ENCODE assay signal across 23 mouse cellular contexts in genomic region chr19:36781996-36782395, GRCm38 (mm10). TPM values are rescaled to one million over a fixed set of nuclear protein-coding genes. Genes with fewer than 3 reads are reported as not detected.
DNase-seq lines count a peak whose midpoint lies in the region; ATAC-seq and TF ChIP-seq lines count a peak whose summit lies in the region.
"Had no signal": no experiment of that assay in that cellular context is flagged by ENCODE, and none has a peak within 500 bp of the region (broad histone marks: within the 10 kb centered on the region; RNA-seq: fewer than 3 reads in every experiment).

No protein-coding gene starts in this region.

- peak; percentile 77 for DNase-seq in liver, adult 2 months (ENCODE audit: extremely low read depth, low read depth, low spot score)
- DNase-seq in 416B (ENCODE audit: low read depth) = peak; percentile 13
- DNase-seq in MN1 (ENCODE audit: low spot score) = peak; percentile 41
- DNase-seq in urinary bladder, postnatal 36 days (ENCODE audit: low spot score in 2 of 2) = no peak
- no peak for DNase-seq in ovary, postnatal 10 days (ENCODE audit: low spot score)
- DNase-seq in adrenal gland, postnatal 25 days = no peak
- DNase-seq: adrenal gland, adult 8-10 months; adrenal gland, postnatal 36 days; cerebellum, adult 18-20 months; cerebellum, adult 9-10 months; forebrain, postnatal 0 days; gastrocnemius, adult 2 months; gastrocnemius, postnatal 14 days; heart, adult 11 months; heart, postnatal 10 days; heart, postnatal 36 days had no signal

- no peaks in the 10 kb centered on the region for H3K79me2 ChIP-seq in liver, adult 2 months (ENCODE audit: control insufficient read depth, insufficient read depth, low read length)

- no peak overlapping the region for H3K4me3 ChIP-seq in liver, adult 2 months (ENCODE audit: insufficient read depth, low read depth, low read length)
- H3K4me3 ChIP-seq in liver, embryonic 12.5 days = no peak overlapping the region
- H3K4me3 ChIP-seq: gastrocnemius, adult 2 months; heart, embryonic 12.5 days; heart, embryonic 15.5 days; hindbrain, embryonic 10.5 days; hindbrain, embryonic 13.5 days had no signal

- H3K36me3 ChIP-seq in liver, adult 2 months (ENCODE audit: control insufficient read depth, insufficient read depth, low read length) = 0 out of 2 replicates have a peak, but pooled peaks cover 2% of the 10 kb centered on the region
- no peaks in the 10 kb centered on the region for H3K36me3 ChIP-seq in liver, embryonic 12.5 days
- H3K36me3 ChIP-seq: heart, embryonic 12.5 days; heart, embryonic 15.5 days; hindbrain, embryonic 10.5 days; hindbrain, embryonic 13.5 days had no signal

- 27% methylated on average over 3 of the region's 3 CpGs for WGBS in liver, adult 2 months
- WGBS in liver, embryonic 12.5 days (ENCODE audit: insufficient replicate concordance) = 61% methylated on average over 3 of the region's 3 CpGs

- ATAC-seq in liver, embryonic 12.5 days = no peak
- ATAC-seq: activated CD4-positive, CD25-positive, alpha-beta regulatory T cell, adult 4 months; forebrain, embryonic 14.5 days; forebrain, postnatal 0 days had no signal

- no peak overlapping the region for H3K9ac ChIP-seq in liver, adult 2 months (ENCODE audit: low read depth, low read length)
- H3K9ac ChIP-seq in liver, embryonic 12.5 days = no peak overlapping the region
- H3K9ac ChIP-seq: forebrain, postnatal 0 days; heart, embryonic 12.5 days; heart, embryonic 15.5 days; hindbrain, embryonic 13.5 days had no signal

- no peak for TF ChIP-seq POLR2A in liver, adult 2 months (IDR thresholded peaks at IDR 0.05; ENCODE audit: extremely low read depth, insufficient read depth, low read length)

- H3K4me2 ChIP-seq in liver, embryonic 12.5 days = no peak overlapping the region
- H3K4me2 ChIP-seq: heart, embryonic 12.5 days; heart, embryonic 15.5 days; hindbrain, embryonic 13.5 days had no signal

- H3K27ac ChIP-seq in liver, adult 2 months (replicated peaks; ENCODE audit: insufficient read depth, low read depth, low read length) = peak overlapping the region; percentile 77
- H3K27ac ChIP-seq in liver, embryonic 12.5 days = no peak overlapping the region
- H3K27ac ChIP-seq: gastrocnemius, adult 2 months; heart, embryonic 15.5 days; hindbrain, embryonic 10.5 days; hindbrain, embryonic 13.5 days had no signal

- no peak for TF ChIP-seq CTCF in liver, adult 2 months (IDR thresholded peaks at IDR 0.05; ENCODE audit: low read depth, low read length)

- H3K27me3 ChIP-seq in liver, adult 2 months (ENCODE audit: control insufficient read depth, insufficient read depth, low read length) = no peaks in the 10 kb centered on the region
- H3K27me3 ChIP-seq in liver, embryonic 12.5 days (replicated peaks) = no peaks in the 10 kb centered on the region
- H3K27me3 ChIP-seq: heart, embryonic 12.5 days; heart, embryonic 15.5 days; hindbrain, embryonic 13.5 days had no signal

- H3K4me1 ChIP-seq in liver, adult 2 months (ENCODE audit: control insufficient read depth, insufficient read depth, low read length) = peaks cover 15% of the 10 kb centered on the region
- no peaks in the 10 kb centered on the region for H3K4me1 ChIP-seq in liver, embryonic 12.5 days
- H3K4me1 ChIP-seq: heart, embryonic 12.5 days; heart, embryonic 15.5 days; hindbrain, embryonic 10.5 days; hindbrain, embryonic 13.5 days had no signal

- no peaks in the 10 kb centered on the region for H3K9me3 ChIP-seq in liver, embryonic 12.5 days (replicated peaks)
- H3K9me3 ChIP-seq: heart, embryonic 12.5 days; heart, embryonic 15.5 days; hindbrain, embryonic 10.5 days; hindbrain, embryonic 13.5 days had no signal

RNA-seq across cellular contexts. Expression of gene Ppp1r3c, which starts 45.5 kb away (rescaled TPM):
- total RNA-seq in liver, adult 2 months (2014; rRNA removed) = 30.1 and 39.9 TPM in 2 replicates
- polyA plus RNA-seq in liver, adult 2 months (2012; rRNA removed) = 23.3 and 40.1 TPM in 2 replicates
- 0.89 and 1.0 TPM in 2 replicates for polyA plus RNA-seq in liver, embryonic 12.5 days (2016; fragmentation: Nextera tagmentation; extraction: Ambion mirVana)
- total RNA-seq in adrenal gland, postnatal 25 days (2021) = 11.1 and 18.4 TPM in 2 replicates
- polyA plus RNA-seq: activated CD4-positive, CD25-positive, alpha-beta regulatory T cell, adult 4 months had no signal

RNA-seq across cellular contexts. Expression of gene Tnks2, which starts 52.0 kb away (rescaled TPM):
- 50.9 and 55.2 TPM in 2 replicates for total RNA-seq in liver, adult 2 months (2014; rRNA removed)
- 6.3 and 8.6 TPM in 2 replicates for polyA plus RNA-seq in liver, adult 2 months (2012; rRNA removed)
- polyA plus RNA-seq in liver, embryonic 12.5 days (2016; fragmentation: Nextera tagmentation; extraction: Ambion mirVana) = 34.5 and 36.2 TPM in 2 replicates
- 109 and 135 TPM in 2 replicates for total RNA-seq in adrenal gland, postnatal 25 days (2021)

Comparison
In these comparisons a context has a peak if more than half of its experiments do, and no peak if none do; other contexts are left out.
1. DNase-seq: peak in liver, adult 2 months (single experiment), 416B (single experiment) and MN1 (single experiment); none in urinary bladder, postnatal 36 days (0 of 2), ovary, postnatal 10 days (single experiment) and adrenal gland, postnatal 25 days (single experiment).